Mouse (Mus musculus): ENCODE data around the gene Zfp180. TPM values are rescaled to one million over a fixed set of nuclear protein-coding genes. Genes with fewer than 3 reads are reported as not detected.

The Zfp180 gene
- polyA plus RNA-seq, 1 experiment from 2014 or later: 14.9 TPM

DNA sequence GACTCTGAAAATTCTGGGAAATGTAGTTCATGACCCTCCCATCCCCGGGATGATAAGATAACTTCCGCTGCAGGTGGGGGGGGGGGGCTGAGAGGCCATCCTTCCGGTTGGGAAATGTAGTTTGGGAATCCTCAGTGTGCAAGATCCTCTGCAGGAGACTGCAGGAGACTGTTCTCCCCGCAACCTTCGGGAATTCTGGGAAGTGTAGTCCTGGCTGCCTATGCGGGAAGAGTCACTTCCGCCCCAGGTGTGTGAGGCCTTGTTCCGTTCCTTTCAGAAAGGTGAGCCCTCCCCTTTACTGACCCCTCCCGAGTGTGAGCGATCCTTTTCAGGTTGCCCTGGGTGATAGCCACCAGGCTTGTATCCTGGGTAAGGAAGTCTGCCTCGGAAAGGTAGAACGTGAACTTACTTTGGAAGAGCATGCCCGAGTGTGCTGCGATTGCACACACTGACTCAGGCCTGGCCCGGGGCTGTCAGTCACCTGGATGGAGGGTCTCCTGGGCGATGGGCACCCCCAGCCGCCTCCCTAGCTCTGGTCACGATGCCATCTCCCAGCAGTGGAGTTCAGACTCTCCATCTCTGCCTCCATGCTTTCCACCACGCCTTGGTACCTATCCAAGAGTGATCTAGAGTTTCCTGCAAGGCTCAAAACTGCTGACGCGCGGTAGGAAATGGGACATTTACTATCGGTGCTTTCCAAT lies 30.6 kb downstream of the Zfp180 start, which contains the start of gene Zfp112:
Gene Zfp112 (plus strand): TSS at position 159 of the 701 bp plus-strand sequence.
- peak within 1 kb of the TSS; percentile 85 for H3K4me2 ChIP-seq
- H3K27ac ChIP-seq (replicated peaks): peak within 1 kb of the TSS; percentile 84
- peaks cover 7% of the 10 kb centered on the region for H3K4me1 ChIP-seq
- H3K9me3 ChIP-seq: peaks cover 15% of the 10 kb centered on the region
- under 1% methylated on average over 23 of the region's 23 CpGs for WGBS
- peaks cover 27% of the 10 kb centered on the region for H3K36me3 ChIP-seq
- peak; percentile 87 for ATAC-seq (ENCODE audit: extremely low read depth, insufficient number of reproducible peaks, low FRiP score, low TSS enrichment)
- H3K27me3 ChIP-seq (replicated peaks): no peaks in the 10 kb centered on the region
- peak within 1 kb of the TSS; percentile 83 for H3K4me3 ChIP-seq
- peak within 1 kb of the TSS; percentile 89 for H3K9ac ChIP-seq

DNA sequence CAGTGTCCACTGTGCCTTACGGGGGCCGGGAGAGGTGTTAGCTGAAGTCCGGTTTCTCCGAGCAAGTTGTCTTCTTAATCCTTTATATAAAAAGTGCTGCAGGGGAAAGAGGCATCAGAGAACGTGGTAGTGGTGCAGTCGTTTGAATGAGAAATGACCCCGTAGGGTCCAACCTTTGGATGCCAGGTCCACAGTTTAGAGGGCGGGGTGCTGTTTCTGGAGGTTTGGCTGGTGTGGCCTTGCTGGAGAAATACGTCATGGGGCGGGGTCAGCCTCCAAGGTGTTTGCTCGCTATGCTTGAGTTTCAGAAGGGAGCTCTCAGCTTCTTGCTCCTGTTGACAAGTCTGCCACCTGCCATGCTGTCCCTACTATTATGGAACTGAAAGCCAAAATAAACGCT lies 31.3 kb downstream of the Zfp180 start:
- no peak; the same call in 1 of the 2 replicates for ATAC-seq (ENCODE audit: extremely low read depth, insufficient number of reproducible peaks, low FRiP score, low TSS enrichment)
- Histone ChIP-seq H3K4me1 (peaks cover 7% of the 10 kb centered on the region), H3K4me2 (peak overlapping the region; percentile 85), H3K27ac (replicated peaks) (peak overlapping the region; percentile 84), H3K4me3 (peak overlapping the region; percentile 83), H3K9ac (peak overlapping the region; percentile 89), H3K9me3 (peaks cover 8% of the 10 kb centered on the region), H3K36me3 (peaks cover 22% of the 10 kb centered on the region), H3K27me3 (replicated peaks) (no peaks in the 10 kb centered on the region)
- 13% methylated on average over 12 of the region's 12 CpGs for WGBS

- H3K4me3 ChIP-seq: no peak overlapping the region
- H3K9ac ChIP-seq: no peak overlapping the region
- H3K27ac ChIP-seq (replicated peaks): no peak overlapping the region
- H3K27me3 ChIP-seq (replicated peaks): no peaks in the 10 kb centered on the region
- no peak for ATAC-seq (ENCODE audit: extremely low read depth, insufficient number of reproducible peaks, low FRiP score, low TSS enrichment)
- peaks cover 7% of the 10 kb centered on the region for H3K4me1 ChIP-seq
- H3K4me2 ChIP-seq: no peak overlapping the region
- WGBS: 59% methylated on average over 4 of the region's 4 CpGs
- no peaks in the 10 kb centered on the region for H3K9me3 ChIP-seq
- peaks cover 8% of the 10 kb centered on the region; the same call in 1 of the 2 replicates for H3K36me3 ChIP-seq
Observed at GRCm38 (mm10) chr7:24116655-24117054, 34.9 kb downstream of the Zfp180 start.

DNA sequence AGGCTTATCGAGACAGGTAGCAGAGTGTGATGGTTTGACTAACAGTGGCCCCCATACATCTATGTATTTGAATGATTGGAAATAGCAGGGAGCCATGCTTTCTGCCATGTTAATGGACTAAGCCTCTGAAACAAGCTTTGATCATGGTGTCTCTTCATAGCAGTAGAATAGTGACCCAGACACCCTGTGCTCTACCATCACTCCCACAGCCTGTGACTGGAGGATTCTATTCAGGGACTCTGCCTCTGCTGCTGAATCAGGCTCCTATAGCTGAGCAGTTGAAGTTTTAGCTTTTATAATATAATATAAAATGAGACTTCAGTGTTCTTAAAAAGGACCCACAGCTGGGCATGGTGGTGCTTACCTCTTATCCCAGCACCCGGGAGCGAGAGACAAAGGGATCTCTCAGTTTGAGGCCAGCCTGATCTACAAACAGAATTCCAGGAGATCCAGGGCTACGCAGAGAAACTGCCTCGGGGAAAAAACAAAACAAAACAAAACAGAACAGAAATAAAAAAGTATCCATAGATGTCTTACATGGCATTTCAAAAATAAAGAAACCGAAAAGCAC lies 51.8 kb downstream of the Zfp180 start:
- Histone ChIP-seq H3K9ac (peak overlapping the region; percentile 84), H3K36me3 (peaks cover 30% of the 10 kb centered on the region), H3K27me3 (replicated peaks) (no peaks in the 10 kb centered on the region), H3K27ac (replicated peaks) (no peak overlapping the region), H3K4me3 (peak overlapping the region; percentile 72), H3K9me3 (no peaks in the 10 kb centered on the region), H3K4me1 (peaks cover 13% of the 10 kb centered on the region), H3K4me2 (peak overlapping the region; percentile 77)
- ATAC-seq (ENCODE audit: extremely low read depth, insufficient number of reproducible peaks, low FRiP score, low TSS enrichment): no peak
- WGBS: 17% methylated on average over 6 of the region's 6 CpGs

- peaks cover 37% of the 10 kb centered on the region for H3K36me3 ChIP-seq
- WGBS: 3% methylated on average over 32 of the region's 32 CpGs
- ATAC-seq (ENCODE audit: extremely low read depth, insufficient number of reproducible peaks, low FRiP score, low TSS enrichment): peak; percentile 85
- peak within 1 kb of the TSS; percentile 72 for H3K4me3 ChIP-seq
- peaks cover 13% of the 10 kb centered on the region for H3K4me1 ChIP-seq
- peak within 1 kb of the TSS; percentile 84 for H3K9ac ChIP-seq
- H3K27me3 ChIP-seq (replicated peaks): no peaks in the 10 kb centered on the region
- peak within 1 kb of the TSS; percentile 77 for H3K4me2 ChIP-seq
- no peak within 1 kb of the TSS for H3K27ac ChIP-seq (replicated peaks)
- H3K9me3 ChIP-seq: no peaks in the 10 kb centered on the region
Observed at GRCm38 (mm10) chr7:24133996-24134828, 52.5 kb downstream of the Zfp180 start, which contains the start of gene Zfp235. Zfp235 (plus strand) TSS chr7:24134169.

- Histone ChIP-seq H3K27ac (replicated peaks) (no peak overlapping the region), H3K4me1 (no peaks in the 10 kb centered on the region), H3K4me2 (no peak overlapping the region), H3K9me3 (no peaks in the 10 kb centered on the region; the same call in 1 of the 2 replicates), H3K4me3 (no peak overlapping the region), H3K27me3 (replicated peaks) (no peaks in the 10 kb centered on the region), H3K9ac (no peak overlapping the region), H3K36me3 (peaks cover 53% of the 10 kb centered on the region)
- WGBS: 85% methylated on average over 6 of the region's 6 CpGs
- ATAC-seq (ENCODE audit: extremely low read depth, insufficient number of reproducible peaks, low FRiP score, low TSS enrichment): no peak
Observed at GRCm38 (mm10) chr7:24142566-24142965, 60.8 kb downstream of the Zfp180 start.

DNA sequence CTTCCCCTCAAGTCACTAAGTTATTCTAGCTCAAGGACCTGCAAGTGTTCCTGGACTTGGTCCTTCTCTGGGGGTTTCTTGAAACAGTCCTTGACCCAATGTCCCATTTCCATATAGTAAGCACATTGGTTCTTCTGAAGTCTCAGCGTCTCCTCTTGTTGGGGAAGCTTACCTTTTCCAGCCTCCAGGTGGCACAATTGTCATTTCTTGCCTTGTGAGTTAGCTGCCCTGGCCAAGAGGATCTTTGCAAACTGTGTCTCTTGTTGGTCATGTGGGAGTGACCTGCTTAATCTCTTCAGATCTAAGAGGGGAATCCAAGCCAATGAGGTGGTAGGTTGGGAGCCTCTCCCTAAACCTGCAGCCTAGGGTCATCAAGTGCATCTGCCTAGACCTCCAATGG lies 71.5 kb downstream of the Zfp180 start:
- WGBS: 6% methylated on average over 1 of the region's 1 CpGs
- Histone ChIP-seq H3K9me3 (peaks cover 4% of the 10 kb centered on the region), H3K4me2 (no peak overlapping the region), H3K9ac (no peak overlapping the region), H3K4me3 (no peak overlapping the region), H3K4me1 (no peaks in the 10 kb centered on the region), H3K27ac (replicated peaks) (no peak overlapping the region), H3K36me3 (no peaks in the 10 kb centered on the region), H3K27me3 (replicated peaks) (no peaks in the 10 kb centered on the region)
- ATAC-seq (ENCODE audit: extremely low read depth, insufficient number of reproducible peaks, low FRiP score, low TSS enrichment): no peak

Other genes with a start within 250 kb of the Zfp180 start
- not detected in 2 replicates for gene Vmn1r176, start 244.6 kb upstream of the Zfp180 start, polyA plus RNA-seq (2015; fragmentation: Nextera tagmentation; extraction: Ambion mirVana)
- not detected in 2 replicates for gene Vmn1r177, start 215.5 kb upstream of the Zfp180 start, polyA plus RNA-seq (2015; fragmentation: Nextera tagmentation; extraction: Ambion mirVana)
- not detected in 2 replicates for gene Vmn1r178, start 189.9 kb upstream of the Zfp180 start, polyA plus RNA-seq (2015; fragmentation: Nextera tagmentation; extraction: Ambion mirVana)
- gene Vmn1r179, start 154.9 kb upstream of the Zfp180 start, polyA plus RNA-seq (2015; fragmentation: Nextera tagmentation; extraction: Ambion mirVana): not detected in 2 replicates
- gene Vmn1r180, start 131.3 kb upstream of the Zfp180 start, polyA plus RNA-seq (2015; fragmentation: Nextera tagmentation; extraction: Ambion mirVana): not detected in 2 replicates
- gene Vmn1r181, start 107.3 kb upstream of the Zfp180 start, polyA plus RNA-seq (2015; fragmentation: Nextera tagmentation; extraction: Ambion mirVana): not detected in 2 replicates
- not detected in 2 replicates for gene V1rd19, start 80.2 kb upstream of the Zfp180 start, polyA plus RNA-seq (2015; fragmentation: Nextera tagmentation; extraction: Ambion mirVana)
- not detected in 2 replicates for gene Vmn1r183, start 28.7 kb upstream of the Zfp180 start, polyA plus RNA-seq (2015; fragmentation: Nextera tagmentation; extraction: Ambion mirVana)
- 4.5 and 5.4 TPM in 2 replicates for gene Zfp112, start 30.4 kb downstream of the Zfp180 start, polyA plus RNA-seq (2015; fragmentation: Nextera tagmentation; extraction: Ambion mirVana)
- gene Zfp235, start 52.2 kb downstream of the Zfp180 start, polyA plus RNA-seq (2015; fragmentation: Nextera tagmentation; extraction: Ambion mirVana): 5.9 and 9.1 TPM in 2 replicates
- gene Zfp114, start 93.1 kb downstream of the Zfp180 start, polyA plus RNA-seq (2015; fragmentation: Nextera tagmentation; extraction: Ambion mirVana): 3.1 and 3.2 TPM in 2 replicates
- 5.8 and 6.8 TPM in 2 replicates for gene Zfp111, start 129.5 kb downstream of the Zfp180 start, polyA plus RNA-seq (2015; fragmentation: Nextera tagmentation; extraction: Ambion mirVana)
- gene Zfp109, start 155.6 kb downstream of the Zfp180 start, polyA plus RNA-seq (2015; fragmentation: Nextera tagmentation; extraction: Ambion mirVana): 3.0 and 3.1 TPM in 2 replicates
- 2.3 TPM in 2 replicates for gene Zfp108, start 172.9 kb downstream of the Zfp180 start, polyA plus RNA-seq (2015; fragmentation: Nextera tagmentation; extraction: Ambion mirVana)
- 4.6 and 4.8 TPM in 2 replicates for gene Zfp93, start 188.5 kb downstream of the Zfp180 start, polyA plus RNA-seq (2015; fragmentation: Nextera tagmentation; extraction: Ambion mirVana)
- 14.5 and 18.7 TPM in 2 replicates for gene Zfp61, start 219.3 kb downstream of the Zfp180 start, polyA plus RNA-seq (2015; fragmentation: Nextera tagmentation; extraction: Ambion mirVana)
- gene Zfp94, start 234.7 kb downstream of the Zfp180 start, polyA plus RNA-seq (2015; fragmentation: Nextera tagmentation; extraction: Ambion mirVana): 4.5 and 4.6 TPM in 2 replicates

Measured in heart, embryonic 13.5 days (tissue).